Mouse (Mus musculus) C2C12 (cell line): ENCODE measurements around the gene Wdr81.

Experiments used
- CEBPB ChIP-seq: IDR thresholded peaks from one replicate; pipeline ENCODE4 v1.6.1; 2011; ENCODE audit warnings: low read depth, mild to moderate bottlenecking, control low read depth, moderate library complexity
- CTCF ChIP-seq: IDR thresholded peaks from one replicate; pipeline ENCODE4 v1.5.1; 2011; ENCODE audit not compliant: control insufficient read depth, insufficient read depth, insufficient read length
- FOSL1 ChIP-seq: IDR thresholded peaks from one replicate; pipeline ENCODE4 v1.8.0; 2011; ENCODE audit warnings: mild to moderate bottlenecking, low read length; ENCODE audit not compliant: poor library complexity, insufficient read depth, severe bottlenecking
- MAX ChIP-seq: IDR thresholded peaks from one replicate; pipeline ENCODE4 v1.6.1; 2011; ENCODE audit warnings: mild to moderate bottlenecking, control low read depth
- USF1 ChIP-seq: IDR thresholded peaks from one replicate; pipeline ENCODE4 v1.6.1; 2011; ENCODE audit warnings: low read depth, mild to moderate bottlenecking, control low read depth, moderate library complexity

- TF ChIP-seq MAX = no peak
- no peak for TF ChIP-seq CTCF
- no peak for TF ChIP-seq USF1
- TF ChIP-seq CEBPB = no peak
- TF ChIP-seq FOSL1 = no peak
Measured at GRCm38 (mm10) chr11:75486192-75486591, 31.7 kb upstream of the Wdr81 start.
